Mouse (Mus musculus) thymus, adult 18-20 months (tissue): ENCODE results near the gene Nup98.
A peak's percentile ranks its signal among the peaks of the same experiment; 100 is the strongest.

Source experiments
- DNase-seq, 2 experiments: peaks; one replicate each; pipeline ENCODE4 v3.0.0; 2022; ENCODE audit warnings: mixed read lengths in 2 of 2

The Nup98 gene

GRCm38 (mm10) chr7:102209756-102210721, at the start of gene Nup98, which contains the start of gene Pgap2:
Gene Nup98, minus strand, starts transcription at chr7:102210176.
Gene Pgap2, plus strand, starts transcription at chr7:102210208.
- peak; percentile 96 to 98 for DNase-seq

GRCm38 (mm10) chr7:102258753-102259152, 48.8 kb upstream of the Nup98 start:
- DNase-seq, result no peak

- DNase-seq, result peak; percentile 50 to 62
These were observed 48.2 kb upstream of the Nup98 start for GRCm38 (mm10) chr7:102258189-102258588.

GRCm38 (mm10) chr7:102256636-102257035, 46.7 kb upstream of the Nup98 start:
- no peak for DNase-seq

GRCm38 (mm10) chr7:102255954-102256353, 46.0 kb upstream of the Nup98 start, which contains the start of gene Rhog:
Gene Rhog, minus strand, starts transcription at chr7:102256054.
- DNase-seq, result no peak

GRCm38 (mm10) chr7:102253631-102254030, 43.7 kb upstream of the Nup98 start:
- no peak for DNase-seq

- peak; percentile 95 for DNase-seq
These were observed 40.7 kb upstream of the Nup98 start for GRCm38 (mm10) chr7:102250631-102251214.

GRCm38 (mm10) chr7:102249896-102250630, 40.1 kb upstream of the Nup98 start:
- DNase-seq, result peak; percentile 73 to 84

GRCm38 (mm10) chr7:102249531-102249895, 39.5 kb upstream of the Nup98 start:
- DNase-seq, result peak; percentile 64 to 77

- DNase-seq, result peak; percentile 18 to 47
These were observed 38.9 kb upstream of the Nup98 start for GRCm38 (mm10) chr7:102248691-102249404.

- no peak for DNase-seq
These were observed 37.2 kb upstream of the Nup98 start for GRCm38 (mm10) chr7:102246956-102247797.

GRCm38 (mm10) chr7:102246265-102246664, 36.3 kb upstream of the Nup98 start:
- no peak for DNase-seq

- DNase-seq, result no peak
These were observed 35.8 kb upstream of the Nup98 start for GRCm38 (mm10) chr7:102245775-102246174.

- DNase-seq, result no peak
These were observed 35.0 kb upstream of the Nup98 start for GRCm38 (mm10) chr7:102244782-102245535.

- DNase-seq, result no peak
These were observed 33.9 kb upstream of the Nup98 start for GRCm38 (mm10) chr7:102243870-102244269.

GRCm38 (mm10) chr7:102242917-102243316, 32.9 kb upstream of the Nup98 start:
- DNase-seq, result no peak

GRCm38 (mm10) chr7:102242371-102242770, 32.4 kb upstream of the Nup98 start:
- DNase-seq, result no peak

GRCm38 (mm10) chr7:102239591-102239990, 29.6 kb upstream of the Nup98 start:
- no peak for DNase-seq

- no peak for DNase-seq
These were observed 28.8 kb upstream of the Nup98 start for GRCm38 (mm10) chr7:102238686-102239286.

GRCm38 (mm10) chr7:102233059-102233458, 23.1 kb upstream of the Nup98 start:
- DNase-seq, result no peak
